Mouse (Mus musculus) midbrain, postnatal 0 days (tissue): ENCODE results near the gene Thsd4. TPM values are rescaled to one million over a fixed set of nuclear protein-coding genes. Genes with fewer than 3 reads are reported as not detected.
A peak's percentile ranks its signal among the peaks of the same experiment; 100 is the strongest.

Experiments
- ATAC-seq: fragments of 200-750 bp; cut with Nextera tagmentation; 2 replicates; pipeline ENCODE4 v1.8.0; 2017; ENCODE audit warnings: moderate number of reproducible peaks, mild to moderate bottlenecking, moderate TSS enrichment, moderate library complexity; ENCODE audit not compliant: low FRiP score
- DNase-seq: peaks from one replicate; pipeline ENCODE4 v3.0.0-alpha.2; 2015; ENCODE audit warnings: low spot score
- H3K27ac ChIP-seq: fragments of 300-500 bp; sonication (generic); 2 replicates; pipeline ENCODE4 v1.5.1; 2014; ENCODE audit warnings: low read depth, mild to moderate bottlenecking, low read length, mixed read lengths
- H3K27me3 ChIP-seq: fragments of 300-500 bp; sonication (generic); 2 replicates; pipeline ENCODE4 v1.6.1; 2014; ENCODE audit warnings: low read length, control low read depth, mixed read lengths; ENCODE audit not compliant: insufficient read depth
- H3K36me3 ChIP-seq: fragments of 300-500 bp; sonication (generic); 2 replicates; pipeline ENCODE4 v1.6.1; 2014; ENCODE audit warnings: low read length, control low read depth, mixed read lengths; ENCODE audit not compliant: insufficient read depth
- H3K4me1 ChIP-seq: fragments of 300-500 bp; sonication (generic); 2 replicates; pipeline ENCODE4 v1.6.1; 2014; ENCODE audit warnings: mild to moderate bottlenecking, control low read depth, antibody characterized with exemption, low read length, mixed read lengths; ENCODE audit not compliant: insufficient read depth
- H3K4me2 ChIP-seq: fragments of 300-500 bp; sonication (generic); 2 replicates; pipeline ENCODE4 v1.6.1; 2014; ENCODE audit warnings: low read depth, mild to moderate bottlenecking, low read length, mixed read lengths; ENCODE audit not compliant: poor library complexity, severe bottlenecking
- H3K4me3 ChIP-seq: fragments of 300-500 bp; sonication (generic); 2 replicates; pipeline ENCODE4 v1.5.1; 2014; ENCODE audit warnings: low read depth, mild to moderate bottlenecking, low read length, moderate library complexity
- H3K9ac ChIP-seq: fragments of 300-500 bp; sonication (generic); replicated peaks from 2 replicates; pipeline ENCODE4 v1.6.1; 2014; ENCODE audit warnings: mild to moderate bottlenecking, low read length, moderate library complexity, mixed read lengths; ENCODE audit not compliant: poor library complexity, severe bottlenecking
- H3K9me3 ChIP-seq: fragments of 300-500 bp; sonication (generic); 2 replicates; pipeline ENCODE4 v1.6.1; 2016; ENCODE audit warnings: low read length, control low read depth
- CTCF ChIP-seq: IDR thresholded peaks from 2 replicates; pipeline ENCODE4 v1.5.1; 2016; ENCODE audit warnings: antibody characterized with exemption, mild to moderate bottlenecking
- WGBS: fragments of 180-500 bp; shearing (Covaris S2); extraction: QIAGEN DNeasy Blood & Tissue Kit; methylation state at CpG from one replicate; pipeline ENCODE4 v1.1.7; 2014; 5-methylcytosine and 5-hydroxymethylcytosine counted together
- polyA plus RNA-seq: library from polyadenylated mRNA; unstranded; fragments of >200 nt; fragmentation: Nextera tagmentation; extraction: Ambion mirVana; gene quantifications from 2 replicates; pipeline ENCODE4 v1.2.1, GENCODE M21; 2015
- total RNA-seq: library from RNA; depleted of rRNA; stranded (reverse); fragments of >200 nt; gene quantifications from 2 replicates; pipeline ENCODE4 v1.2.3, GENCODE M21; 2014

Thsd4 gene
- total and polyA plus RNA-seq, 2 experiments from 2014 or later, result 4.8 to 23.6 TPM

DNA sequence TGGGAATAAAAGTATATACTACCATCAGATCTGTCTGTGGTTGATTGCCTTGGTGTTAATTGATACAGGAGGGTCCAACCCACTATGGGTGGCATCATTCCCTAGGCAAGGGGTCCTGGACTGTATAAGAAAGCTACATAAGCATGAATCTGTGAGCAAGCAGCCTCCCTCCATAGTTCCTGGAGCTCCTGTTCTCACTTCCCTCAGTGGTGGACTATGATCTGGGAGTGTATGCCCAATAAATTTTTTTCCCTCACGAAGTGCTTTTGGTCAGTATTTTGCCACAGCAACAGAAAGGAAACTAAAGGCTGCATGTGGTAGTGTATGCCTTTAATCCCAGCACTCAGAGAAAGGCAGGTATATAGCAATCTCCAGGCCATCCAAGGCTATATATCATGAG, 237.5 kb downstream of the Thsd4 start:
- no peaks in the 10 kb centered on the region for H3K27me3 ChIP-seq
- no peak overlapping the region for H3K4me3 ChIP-seq
- no peaks in the 10 kb centered on the region for H3K4me1 ChIP-seq
- H3K9ac ChIP-seq, result no peak overlapping the region
- H3K4me2 ChIP-seq, result no peak overlapping the region
- no peak for DNase-seq
- 97% methylated on average over 1 of the region's 1 CpGs for WGBS
- H3K9me3 ChIP-seq, result no peaks in the 10 kb centered on the region
- no peak for ATAC-seq
- H3K27ac ChIP-seq, result no peak overlapping the region
- H3K36me3 ChIP-seq, result no peaks in the 10 kb centered on the region
- no peak for TF ChIP-seq CTCF

DNA sequence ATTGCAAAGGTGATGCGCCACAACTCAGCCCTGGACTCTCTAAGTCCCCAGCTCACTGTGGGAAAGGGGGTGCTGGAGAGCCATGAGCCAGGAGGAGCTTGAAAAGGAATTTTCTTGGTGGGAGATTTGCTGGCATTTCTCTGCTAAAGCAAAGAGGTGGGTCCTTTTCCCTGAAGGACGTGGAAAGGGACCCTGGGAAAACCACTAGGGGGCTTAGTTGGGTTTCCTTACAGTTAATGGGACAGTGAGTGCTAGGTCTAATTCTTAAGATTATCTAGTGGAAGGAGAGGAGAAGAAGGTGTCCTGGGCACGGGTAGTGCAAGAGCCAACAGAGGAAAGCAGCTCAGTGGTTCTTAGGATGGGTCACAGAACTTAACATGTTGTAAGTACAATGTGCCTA, 238.3 kb downstream of the Thsd4 start:
- no peak overlapping the region for H3K9ac ChIP-seq
- no peak overlapping the region for H3K4me3 ChIP-seq
- H3K36me3 ChIP-seq, result no peaks in the 10 kb centered on the region
- no peak overlapping the region for H3K4me2 ChIP-seq
- DNase-seq (no peak), ATAC-seq (no peak)
- no peaks in the 10 kb centered on the region for H3K4me1 ChIP-seq
- no peaks in the 10 kb centered on the region for H3K27me3 ChIP-seq
- no peaks in the 10 kb centered on the region for H3K9me3 ChIP-seq
- TF ChIP-seq CTCF, result peak; percentile 51
- no peak overlapping the region for H3K27ac ChIP-seq
- 70% methylated on average over 3 of the region's 3 CpGs for WGBS

DNA sequence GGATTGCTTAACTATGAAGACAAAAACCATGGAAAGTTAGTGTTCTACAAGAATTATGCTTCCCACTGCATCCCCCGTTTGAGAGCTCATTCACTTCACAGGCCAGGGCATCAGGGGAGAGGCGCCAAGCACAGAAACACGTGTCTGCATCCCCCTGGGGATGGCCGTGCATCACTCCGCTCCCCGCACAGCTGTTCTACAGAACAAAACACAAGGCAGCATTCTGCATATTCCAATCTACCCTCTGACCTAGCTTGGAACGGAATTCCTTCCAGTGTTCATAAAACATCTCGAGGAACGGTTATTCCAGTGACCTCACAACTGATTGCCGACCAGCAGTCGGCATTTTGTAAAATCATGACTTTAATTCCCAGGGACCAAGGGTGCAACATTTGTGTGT, 240.6 kb downstream of the Thsd4 start:
- no peaks in the 10 kb centered on the region for H3K36me3 ChIP-seq
- no peak overlapping the region for H3K4me2 ChIP-seq
- WGBS, result 53% methylated on average over 11 of the region's 11 CpGs
- DNase-seq (no peak), ATAC-seq (no peak)
- H3K9ac ChIP-seq, result no peak overlapping the region
- no peak for TF ChIP-seq CTCF
- H3K27ac ChIP-seq, result no peak overlapping the region
- no peak overlapping the region for H3K4me3 ChIP-seq
- no peaks in the 10 kb centered on the region for H3K27me3 ChIP-seq
- H3K4me1 ChIP-seq, result no peaks in the 10 kb centered on the region
- H3K9me3 ChIP-seq, result no peaks in the 10 kb centered on the region

DNA sequence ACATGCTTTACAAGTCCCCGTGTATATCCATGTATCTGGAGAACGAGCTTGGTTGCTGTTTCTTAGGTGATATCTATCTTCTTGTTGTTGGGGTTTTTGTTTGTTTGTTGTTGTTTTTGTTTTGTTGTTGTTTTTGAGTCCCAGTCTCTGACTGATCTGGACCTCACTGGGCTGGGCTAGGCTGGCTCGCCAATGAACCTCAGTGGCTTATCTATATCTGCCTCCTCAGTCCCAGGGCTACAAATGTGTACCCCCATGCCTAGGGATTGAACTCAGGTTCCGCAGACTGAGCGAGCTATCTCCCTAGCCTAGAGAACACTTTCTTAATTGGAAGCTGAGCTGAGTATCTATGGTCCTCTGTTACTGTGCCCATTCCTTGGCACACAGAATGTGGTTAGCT, 241.1 kb downstream of the Thsd4 start:
- no peak for ATAC-seq
- TF ChIP-seq CTCF, result no peak

DNA sequence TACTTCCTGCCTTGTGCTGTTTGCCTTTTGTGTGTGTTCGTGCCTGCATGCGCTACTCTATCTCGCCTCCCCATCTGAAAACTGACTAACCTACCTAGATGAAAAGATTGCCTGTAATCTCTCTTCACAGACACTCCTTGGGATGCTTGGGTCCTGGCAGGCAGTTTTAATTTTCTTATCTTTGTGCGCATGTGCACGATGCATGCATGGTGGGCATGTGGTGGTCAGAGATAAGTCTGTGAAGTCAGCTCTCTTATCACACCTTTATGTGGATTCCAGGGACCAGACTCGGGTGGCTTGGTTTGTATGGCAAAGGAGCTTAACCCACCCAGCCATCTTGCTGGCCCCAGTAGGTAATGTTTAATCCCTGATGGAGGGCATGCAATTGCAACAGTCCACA, 242.3 kb downstream of the Thsd4 start:
- WGBS, result 71% methylated on average over 6 of the region's 6 CpGs
- H3K9ac ChIP-seq, result no peak overlapping the region
- no peaks in the 10 kb centered on the region for H3K27me3 ChIP-seq
- no peaks in the 10 kb centered on the region for H3K4me1 ChIP-seq
- DNase-seq (no peak), ATAC-seq (no peak)
- H3K36me3 ChIP-seq, result no peaks in the 10 kb centered on the region
- no peaks in the 10 kb centered on the region for H3K9me3 ChIP-seq
- H3K4me3 ChIP-seq, result no peak overlapping the region
- H3K27ac ChIP-seq, result no peak overlapping the region
- no peak for TF ChIP-seq CTCF
- H3K4me2 ChIP-seq, result no peak overlapping the region

More for the DNA sequence above, 241.1 kb downstream of the Thsd4 start:
- DNase-seq, result no peak
- Histone ChIP-seq H3K4me3 (no peak overlapping the region), H3K27ac (no peak overlapping the region), H3K36me3 (no peaks in the 10 kb centered on the region), H3K27me3 (no peaks in the 10 kb centered on the region), H3K9ac (no peak overlapping the region), H3K9me3 (no peaks in the 10 kb centered on the region), H3K4me1 (no peaks in the 10 kb centered on the region), H3K4me2 (no peak overlapping the region)
- WGBS, result 91% methylated on average over 5 of the region's 5 CpGs

DNA sequence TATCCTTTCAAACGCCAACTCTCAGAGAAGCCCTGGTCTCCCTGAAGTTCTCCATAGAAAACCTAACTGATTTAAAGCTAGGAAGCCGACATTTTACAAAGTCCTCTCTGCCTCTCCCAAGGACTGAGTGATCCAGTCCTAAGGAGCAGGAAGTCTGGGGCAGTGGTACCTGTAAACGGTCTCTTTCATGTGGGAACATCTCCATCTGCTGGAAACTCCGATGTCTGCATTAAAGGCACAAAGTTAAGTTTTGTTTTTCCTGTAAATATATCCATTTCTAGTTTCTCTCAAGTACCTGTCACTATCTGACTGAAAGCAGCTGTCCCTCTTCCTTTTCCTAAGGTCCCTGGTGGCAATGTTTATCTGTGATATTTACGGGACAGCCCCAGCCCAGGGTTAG, 245.5 kb downstream of the Thsd4 start:
- no peak for ATAC-seq
- Histone ChIP-seq H3K4me1 (no peaks in the 10 kb centered on the region), H3K4me2 (no peak overlapping the region), H3K27me3 (no peaks in the 10 kb centered on the region), H3K9me3 (no peaks in the 10 kb centered on the region), H3K36me3 (no peaks in the 10 kb centered on the region), H3K4me3 (no peak overlapping the region), H3K27ac (no peak overlapping the region), H3K9ac (no peak overlapping the region)
- peak; percentile 62 for DNase-seq
- TF ChIP-seq CTCF, result peak; percentile 76
- 20% methylated on average over 5 of the region's 5 CpGs for WGBS
